Mouse (Mus musculus): ENCODE results near the gene 4930442H23Rik. TPM values are rescaled to one million over a fixed set of nuclear protein-coding genes. Genes with fewer than 3 reads are reported as not detected.
"Not testable (repeated sequence)": the region's sequence is repeated elsewhere in the genome, so short reads cannot be mapped to it uniquely, and the experiment has no call there.

The 4930442H23Rik gene
- polyA plus RNA-seq (2012; rRNA removed), result not detected in 2 replicates

DNA sequence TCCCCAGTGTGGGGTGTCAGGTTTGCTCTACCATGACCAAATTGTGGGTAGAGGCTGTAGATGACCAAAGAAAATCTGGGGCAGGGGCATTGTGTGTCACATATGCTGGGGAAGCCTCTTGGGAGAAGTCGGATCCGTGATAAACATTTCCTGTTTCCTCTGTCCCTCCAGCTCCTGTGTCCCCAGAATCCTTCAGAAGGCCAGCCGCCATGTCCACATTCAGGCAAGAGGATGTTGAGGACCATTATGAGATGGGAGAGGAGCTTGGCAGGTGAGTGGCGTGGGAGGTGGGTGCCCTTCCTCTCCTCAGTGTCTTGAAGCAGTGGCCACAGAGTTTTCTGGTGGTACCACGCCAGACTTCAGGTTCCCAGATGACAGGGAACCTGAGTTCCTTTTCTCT lies at the start of gene 4930442H23Rik:
Gene 4930442H23Rik (minus strand): TSS at position 45 of the 400 bp plus-strand sequence.
- Histone ChIP-seq H3K27me3 (ENCODE audit: control insufficient read depth, insufficient read depth, low read length) (no peaks in the 10 kb centered on the region), H3K4me3 (ENCODE audit: low read depth, low read length) (peak within 1 kb of the TSS; percentile 80), H3K4me1 (ENCODE audit: control insufficient read depth, insufficient read depth, insufficient read length, low read length) (peaks cover 7% of the 10 kb centered on the region), H3K27ac (ENCODE audit: insufficient read depth, low read depth, low read length) (peak within 1 kb of the TSS; percentile 83), H3K36me3 (ENCODE audit: control insufficient read depth, insufficient read depth, low read length) (peaks cover 52% of the 10 kb centered on the region)
- TF ChIP-seq CTCF (IDR thresholded peaks at IDR 0.05; ENCODE audit: extremely low read depth, insufficient read length, insufficient replicate concordance, low read depth, low read length) (no peak), POLR2A (IDR thresholded peaks at IDR 0.05; ENCODE audit: low read depth, low read length) (no peak)
- WGBS, result 75% methylated on average over 5 of the region's 5 CpGs

DNA sequence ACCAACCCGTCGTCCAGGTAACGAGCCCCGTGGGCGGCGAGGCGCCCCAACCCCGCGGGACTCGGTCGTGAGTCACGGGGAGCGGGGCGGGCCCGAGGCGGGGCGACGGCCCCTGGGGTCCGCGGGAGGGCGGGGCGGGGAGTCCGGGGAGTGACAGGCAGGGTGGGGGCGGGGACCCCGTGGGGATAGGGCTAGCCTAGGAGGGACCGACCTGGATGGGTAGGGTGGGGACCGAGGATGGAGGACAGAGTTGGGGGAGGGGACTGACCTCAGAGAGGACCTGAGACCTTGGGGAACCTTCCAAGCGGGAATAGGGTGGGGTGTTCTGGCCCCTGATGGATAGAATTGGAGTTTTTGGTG lies 49.6 kb upstream of the 4930442H23Rik start:
- peaks cover 22% of the 10 kb centered on the region for H3K4me1 ChIP-seq (ENCODE audit: control insufficient read depth, insufficient read depth, insufficient read length, low read length)
- under 1% methylated on average over 28 of the region's 28 CpGs for WGBS
- peak overlapping the region; percentile 61 for H3K4me3 ChIP-seq (ENCODE audit: low read depth, low read length)
- H3K27ac ChIP-seq (ENCODE audit: insufficient read depth, low read depth, low read length), result peak overlapping the region; percentile 96
- TF ChIP-seq POLR2A (IDR thresholded peaks at IDR 0.05; ENCODE audit: low read depth, low read length) (no peak), CTCF (IDR thresholded peaks at IDR 0.05; ENCODE audit: extremely low read depth, insufficient read length, insufficient replicate concordance, low read depth, low read length) (no peak)
- 0 out of 2 replicates have a peak, but pooled peaks cover 2% of the 10 kb centered on the region for H3K36me3 ChIP-seq (ENCODE audit: control insufficient read depth, insufficient read depth, low read length)
- H3K27me3 ChIP-seq (ENCODE audit: control insufficient read depth, insufficient read depth, low read length), result 0 out of 2 replicates have a peak, but pooled peaks cover 5% of the 10 kb centered on the region

DNA sequence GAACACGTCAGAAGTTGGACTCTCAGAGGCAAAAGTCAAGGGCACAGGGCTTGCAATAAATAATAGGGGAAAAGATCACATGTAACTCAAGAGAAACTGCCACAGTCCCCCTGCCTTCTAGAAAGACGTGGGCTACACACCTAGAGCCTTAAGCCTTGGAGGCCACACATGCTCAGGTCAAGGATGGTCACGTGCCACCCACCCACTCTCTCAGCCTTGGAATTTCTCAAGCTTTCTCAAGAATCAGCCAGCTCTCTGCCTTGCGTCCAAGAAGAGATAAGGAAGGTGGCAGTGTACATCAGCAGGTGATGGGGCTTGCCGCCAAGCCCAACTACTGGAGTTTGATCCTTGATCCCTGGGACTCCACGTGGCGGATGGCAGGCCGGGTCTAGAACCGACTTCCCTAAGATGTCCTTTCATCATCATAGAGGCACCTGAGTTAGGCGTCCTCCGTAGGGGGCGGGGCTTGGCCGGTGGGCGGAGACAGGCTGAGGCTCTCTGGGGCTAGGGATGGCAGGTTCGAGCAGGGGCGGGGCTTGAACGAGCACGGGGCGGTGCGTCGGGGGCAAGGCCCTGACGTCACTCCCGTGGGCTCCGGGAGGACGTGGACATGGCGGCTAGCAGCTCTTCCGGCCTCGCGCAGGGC lies 49.1 kb upstream of the 4930442H23Rik start, which contains the start of gene Zfr2:
Gene Zfr2 (plus strand): TSS at position 576 of the 646 bp plus-strand sequence.
- 0 out of 2 replicates have a peak, but pooled peaks cover 5% of the 10 kb centered on the region for H3K27me3 ChIP-seq (ENCODE audit: control insufficient read depth, insufficient read depth, low read length)
- no peak; the same call in 1 of the 2 replicates for TF ChIP-seq POLR2A (IDR thresholded peaks at IDR 0.05; ENCODE audit: low read depth, low read length)
- TF ChIP-seq CTCF (IDR thresholded peaks at IDR 0.05; ENCODE audit: extremely low read depth, insufficient read length, insufficient replicate concordance, low read depth, low read length), result no peak
- peak within 1 kb of the TSS; percentile 96 for H3K27ac ChIP-seq (ENCODE audit: insufficient read depth, low read depth, low read length)
- 4% methylated on average over 29 of the region's 29 CpGs for WGBS
- H3K36me3 ChIP-seq (ENCODE audit: control insufficient read depth, insufficient read depth, low read length), result 0 out of 2 replicates have a peak, but pooled peaks cover 2% of the 10 kb centered on the region
- H3K4me3 ChIP-seq (ENCODE audit: low read depth, low read length), result peak within 1 kb of the TSS; percentile 61
- H3K4me1 ChIP-seq (ENCODE audit: control insufficient read depth, insufficient read depth, insufficient read length, low read length), result peaks cover 17% of the 10 kb centered on the region

DNA sequence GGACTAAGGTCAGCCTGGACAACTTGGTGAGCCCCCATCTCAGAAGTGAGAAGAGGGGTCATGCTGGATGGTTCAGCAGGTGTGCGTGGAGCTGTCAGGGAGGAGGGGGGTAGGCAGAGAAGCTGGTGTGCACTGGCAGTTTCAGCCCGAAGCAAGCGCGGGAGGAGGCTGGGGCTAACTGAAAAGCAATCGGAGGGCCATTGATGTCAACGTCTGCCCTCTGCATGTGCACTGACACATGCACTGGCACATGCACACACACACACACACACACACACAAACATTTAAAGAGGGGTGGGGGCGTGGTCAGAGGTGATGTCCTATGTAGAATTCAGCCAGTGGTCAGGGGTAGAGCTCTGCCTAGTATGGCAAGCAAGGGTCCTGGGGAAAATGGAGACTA lies 47.8 kb upstream of the 4930442H23Rik start:
- Histone ChIP-seq H3K4me3 (ENCODE audit: low read depth, low read length) (no peak overlapping the region), H3K27me3 (ENCODE audit: control insufficient read depth, insufficient read depth, low read length) (0 out of 2 replicates have a peak, but pooled peaks cover 5% of the 10 kb centered on the region), H3K36me3 (ENCODE audit: control insufficient read depth, insufficient read depth, low read length) (0 out of 2 replicates have a peak, but pooled peaks cover 2% of the 10 kb centered on the region), H3K27ac (ENCODE audit: insufficient read depth, low read depth, low read length) (no peak overlapping the region), H3K4me1 (ENCODE audit: control insufficient read depth, insufficient read depth, insufficient read length, low read length) (peaks cover 16% of the 10 kb centered on the region)
- 67% methylated on average over 7 of the region's 7 CpGs for WGBS
- TF ChIP-seq CTCF (IDR thresholded peaks at IDR 0.05; ENCODE audit: extremely low read depth, insufficient read length, insufficient replicate concordance, low read depth, low read length) (no peak), POLR2A (IDR thresholded peaks at IDR 0.05; ENCODE audit: low read depth, low read length) (no peak)

DNA sequence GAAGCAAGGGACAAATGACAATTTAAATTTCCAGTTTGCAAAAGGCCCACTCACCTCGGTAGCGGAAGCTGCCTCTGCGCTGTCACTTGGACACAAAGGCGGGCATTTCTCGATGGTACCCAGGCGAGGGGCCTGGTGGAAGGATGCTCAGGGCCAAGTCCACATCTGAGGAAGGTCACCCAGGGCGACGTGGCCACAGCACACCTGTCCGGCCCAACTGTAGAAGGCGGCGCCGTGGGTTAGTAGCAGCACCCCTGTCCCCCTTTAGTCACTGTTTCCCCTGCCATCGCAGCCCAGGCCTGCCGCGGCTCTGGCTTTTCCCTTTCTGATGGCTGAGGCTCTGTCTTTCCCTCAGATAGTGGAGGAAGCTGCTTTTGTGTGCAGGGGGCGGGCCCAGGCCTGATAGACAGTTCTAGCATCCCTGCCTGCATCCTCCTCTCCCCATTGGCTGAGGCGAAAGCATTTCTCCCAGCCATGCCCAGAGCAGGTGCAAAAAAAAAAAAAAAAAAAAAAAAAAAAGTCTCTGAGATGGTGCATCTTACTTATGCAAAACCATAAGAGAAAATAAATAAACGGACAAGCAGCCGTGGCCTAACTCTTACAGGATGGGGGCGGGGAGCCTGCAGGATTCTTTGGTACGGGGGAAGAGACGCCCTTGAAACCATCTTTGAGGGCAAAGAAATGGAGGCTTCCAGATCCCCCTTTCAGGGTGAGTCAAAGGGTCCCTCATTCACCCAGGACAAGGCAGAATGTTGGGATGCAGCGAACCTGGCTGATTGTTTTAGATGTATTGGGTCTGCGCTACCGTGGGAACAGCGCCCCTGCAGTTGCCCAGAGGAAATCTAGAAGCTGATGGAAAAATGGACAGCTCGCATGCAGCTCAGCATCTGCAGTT lies 47.0 kb upstream of the 4930442H23Rik start, which contains the start of gene Atcay:
Gene Atcay (minus strand): TSS at position 396 of the 895 bp plus-strand sequence.
- H3K4me1 ChIP-seq (ENCODE audit: control insufficient read depth, insufficient read depth, insufficient read length, low read length), result peaks cover 16% of the 10 kb centered on the region
- 0 out of 2 replicates have a peak, but pooled peaks cover 5% of the 10 kb centered on the region for H3K27me3 ChIP-seq (ENCODE audit: control insufficient read depth, insufficient read depth, low read length)
- H3K4me3 ChIP-seq (ENCODE audit: low read depth, low read length), result peak within 1 kb of the TSS; percentile 20
- TF ChIP-seq POLR2A (IDR thresholded peaks at IDR 0.05; ENCODE audit: low read depth, low read length) (no peak), CTCF (IDR thresholded peaks at IDR 0.05; ENCODE audit: extremely low read depth, insufficient read length, insufficient replicate concordance, low read depth, low read length) (peak; percentile 57; the same call in 1 of the 2 replicates)
- H3K27ac ChIP-seq (ENCODE audit: insufficient read depth, low read depth, low read length), result no peak within 1 kb of the TSS
- H3K36me3 ChIP-seq (ENCODE audit: control insufficient read depth, insufficient read depth, low read length), result 0 out of 2 replicates have a peak, but pooled peaks cover under 1% of the 10 kb centered on the region
- WGBS, result 27% methylated on average over 27 of the region's 27 CpGs

DNA sequence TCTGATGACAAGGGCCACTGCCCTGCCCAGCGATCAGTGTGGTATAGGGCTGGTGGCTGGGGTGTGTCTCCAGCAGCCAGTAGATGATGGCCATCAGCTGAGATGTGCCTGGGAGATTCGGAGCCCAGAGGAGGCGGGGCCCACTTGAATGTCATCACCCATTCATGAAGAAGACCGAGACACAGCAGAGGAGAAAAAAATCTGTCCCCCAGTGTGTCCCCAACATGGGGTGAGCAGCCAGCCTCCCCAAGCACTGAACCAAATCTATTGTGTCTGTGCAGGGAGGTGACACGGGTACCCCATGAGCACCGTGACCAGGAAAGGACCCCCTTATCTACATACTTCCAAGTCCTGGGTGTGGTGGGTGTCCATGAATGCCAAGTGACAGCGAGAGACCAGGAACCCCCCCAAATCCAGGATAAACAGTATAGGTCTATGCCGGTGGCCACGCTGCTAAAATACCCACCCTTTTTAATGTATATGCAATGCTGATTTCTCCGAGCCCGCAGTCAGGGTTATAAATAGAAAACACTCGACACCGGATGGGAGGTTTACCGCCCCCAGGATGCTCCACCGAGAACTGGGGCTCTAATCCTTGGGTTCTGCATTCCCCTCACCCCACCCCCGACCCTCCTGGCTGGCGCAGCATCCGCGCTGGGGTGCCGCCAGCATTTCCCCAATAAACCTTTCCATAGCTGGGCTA lies 46.2 kb upstream of the 4930442H23Rik start:
- Histone ChIP-seq H3K27me3 (ENCODE audit: control insufficient read depth, insufficient read depth, low read length) (0 out of 2 replicates have a peak, but pooled peaks cover 5% of the 10 kb centered on the region), H3K36me3 (ENCODE audit: control insufficient read depth, insufficient read depth, low read length) (no peaks in the 10 kb centered on the region), H3K4me3 (ENCODE audit: low read depth, low read length) (peak overlapping the region; percentile 20), H3K4me1 (ENCODE audit: control insufficient read depth, insufficient read depth, insufficient read length, low read length) (peaks cover 12% of the 10 kb centered on the region), H3K27ac (ENCODE audit: insufficient read depth, low read depth, low read length) (no peak overlapping the region)
- 26% methylated on average over 20 of the region's 20 CpGs for WGBS
- TF ChIP-seq CTCF (IDR thresholded peaks at IDR 0.05; ENCODE audit: extremely low read depth, insufficient read length, insufficient replicate concordance, low read depth, low read length), result no peak
- TF ChIP-seq POLR2A (IDR thresholded peaks at IDR 0.05; ENCODE audit: low read depth, low read length), result no peak

DNA sequence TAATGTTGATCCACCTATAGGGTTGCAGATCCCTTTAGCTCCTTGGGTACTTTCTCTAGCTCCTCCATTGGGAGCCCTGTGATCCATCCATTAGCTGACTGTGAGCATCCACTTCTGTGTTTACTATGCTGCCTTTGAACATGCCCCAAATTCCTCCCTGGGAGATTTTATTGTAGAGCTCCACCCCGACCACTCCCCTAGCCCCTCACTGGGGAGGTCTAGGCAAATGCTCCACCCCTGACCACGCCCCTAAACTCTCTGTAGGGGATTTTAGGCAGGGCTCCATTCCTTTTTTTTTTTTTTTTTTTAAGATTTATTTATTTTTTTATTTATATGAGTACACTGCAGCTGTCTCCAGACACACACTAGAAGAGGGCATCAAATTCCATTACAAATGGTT lies 40.1 kb upstream of the 4930442H23Rik start:
- H3K36me3 ChIP-seq (ENCODE audit: control insufficient read depth, insufficient read depth, low read length); H3K27me3 ChIP-seq (ENCODE audit: control insufficient read depth, insufficient read depth, low read length); H3K27ac ChIP-seq (ENCODE audit: insufficient read depth, low read depth, low read length); H3K4me3 ChIP-seq (ENCODE audit: low read depth, low read length); H3K4me1 ChIP-seq (ENCODE audit: control insufficient read depth, insufficient read depth, insufficient read length, low read length): not testable (repeated sequence)
- 61% methylated on average over 2 of the region's 2 CpGs for WGBS
